Mouse (Mus musculus) kidney, postnatal 0 days (tissue): ENCODE data around the gene Gnaq. TPM values are rescaled to one million over a fixed set of nuclear protein-coding genes. Genes with fewer than 3 reads are reported as not detected.
"Not testable (repeated sequence)": the region's sequence is repeated elsewhere in the genome, so short reads cannot be mapped to it uniquely, and the experiment has no call there.

Experiments used
- ATAC-seq: fragments of 200-750 bp; cut with Nextera tagmentation; replicated peaks from 2 replicates; pipeline ENCODE4 v1.8.0; 2017; ENCODE audit warnings: low read depth, moderate number of reproducible peaks, moderate TSS enrichment, moderate library complexity; ENCODE audit not compliant: low FRiP score
- DNase-seq: peaks from one replicate; pipeline ENCODE4 v3.0.0-alpha.2; 2016; ENCODE audit warnings: low spot score
- H3K27ac ChIP-seq: fragments of 300-500 bp; sonication (generic); 2 replicates; pipeline ENCODE4 v1.5.1; 2014; ENCODE audit warnings: mild to moderate bottlenecking
- H3K27me3 ChIP-seq: fragments of 300-500 bp; sonication (generic); 2 replicates; pipeline ENCODE4 v1.6.1; 2014; ENCODE audit warnings: low read length, mixed read lengths; ENCODE audit not compliant: insufficient read depth
- H3K36me3 ChIP-seq: fragments of 300-500 bp; sonication (generic); 2 replicates; pipeline ENCODE4 v1.6.1; 2014; ENCODE audit warnings: low read length, mixed read lengths; ENCODE audit not compliant: insufficient read depth
- H3K4me1 ChIP-seq: fragments of 300-500 bp; sonication (generic); replicated peaks from 2 replicates; pipeline ENCODE4 v1.6.1; 2014; ENCODE audit warnings: antibody characterized with exemption, low read length, mixed read lengths; ENCODE audit not compliant: insufficient read depth
- H3K4me2 ChIP-seq: fragments of 300-500 bp; sonication (generic); 2 replicates; pipeline ENCODE4 v1.6.1; 2014; ENCODE audit warnings: mild to moderate bottlenecking, low read length, moderate library complexity, mixed read lengths
- H3K4me3 ChIP-seq: fragments of 300-500 bp; sonication (generic); replicated peaks from 2 replicates; pipeline ENCODE4 v1.5.1; 2014; ENCODE audit warnings: low read depth, low read length
- H3K9ac ChIP-seq: fragments of 300-500 bp; sonication (generic); 2 replicates; pipeline ENCODE4 v1.6.1; 2014; ENCODE audit warnings: low read depth, low read length
- H3K9me3 ChIP-seq: fragments of 300-500 bp; sonication (generic); replicated peaks from 2 replicates; pipeline ENCODE4 v1.6.1; 2016; ENCODE audit warnings: low read length, inconsistent platforms, mixed read lengths
- CTCF ChIP-seq: IDR thresholded peaks from 2 replicates; pipeline ENCODE4 v1.5.1; 2016; ENCODE audit warnings: antibody characterized with exemption, low read depth, mild to moderate bottlenecking, moderate library complexity
- WGBS: fragments of 180-500 bp; shearing (Covaris S2); extraction: QIAGEN DNeasy Blood & Tissue Kit; methylation state at CpG from one replicate; pipeline ENCODE4 v1.1.7; 2014; 5-methylcytosine and 5-hydroxymethylcytosine counted together
- polyA plus RNA-seq: library from polyadenylated mRNA; unstranded; fragments of >200 nt; fragmentation: Nextera tagmentation; extraction: Ambion mirVana; gene quantifications from 2 replicates; pipeline ENCODE4 v1.2.1, GENCODE M21; 2015

Gnaq gene
- polyA plus RNA-seq, 1 experiment from 2014 or later = 27.2 TPM

GRCm38 (mm10) chr19:16262340-16262739 lies 129.7 kb downstream of the Gnaq start:
- WGBS = 92% methylated on average over 4 of the region's 4 CpGs

DNA sequence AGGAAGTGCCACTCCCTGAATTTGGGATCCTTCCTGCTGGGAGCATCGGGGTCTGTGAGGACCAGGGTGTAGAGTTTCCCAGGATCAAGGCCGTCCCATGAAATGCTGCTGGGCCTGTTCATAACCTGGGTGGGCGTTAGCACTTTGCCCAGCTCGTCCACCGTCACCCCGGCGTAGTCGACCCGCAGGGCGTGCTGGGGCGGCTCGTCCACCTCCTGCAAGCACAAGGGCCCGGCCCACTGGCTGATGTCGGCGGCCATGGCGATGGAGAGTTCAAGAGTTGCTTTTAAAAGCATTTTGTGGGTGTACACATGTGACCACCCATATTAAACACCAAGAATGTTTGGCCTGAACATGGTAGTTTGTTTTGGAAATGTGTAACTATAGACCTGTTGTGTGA lies 134.7 kb downstream of the Gnaq start:
- H3K4me2 ChIP-seq, H3K36me3 ChIP-seq, DNase-seq, H3K9me3 ChIP-seq, H3K27ac ChIP-seq, H3K4me3 ChIP-seq, ATAC-seq, H3K9ac ChIP-seq, H3K4me1 ChIP-seq, H3K27me3 ChIP-seq: not testable (repeated sequence)
- WGBS = 90% methylated on average over 8 of the region's 16 CpGs

More at GRCm38 (mm10) chr19:16262340-16262739, 129.7 kb downstream of the Gnaq start:
- no peaks in the 10 kb centered on the region for H3K9me3 ChIP-seq
- no peak overlapping the region for H3K4me3 ChIP-seq
- no peak overlapping the region for H3K27ac ChIP-seq
- H3K27me3 ChIP-seq = no peaks in the 10 kb centered on the region
- 0 out of 2 replicates have a peak, but pooled peaks cover 4% of the 10 kb centered on the region for H3K4me1 ChIP-seq
- no peak overlapping the region for H3K4me2 ChIP-seq
- no peak for ATAC-seq
- no peak for TF ChIP-seq CTCF
- H3K9ac ChIP-seq = no peak overlapping the region
- DNase-seq = no peak
- H3K36me3 ChIP-seq = no peaks in the 10 kb centered on the region

- 79% methylated on average over 6 of the region's 6 CpGs for WGBS
- no peak for TF ChIP-seq CTCF
- H3K27ac ChIP-seq = no peak overlapping the region
- H3K4me1 ChIP-seq = peaks cover 7% of the 10 kb centered on the region; the same call in 1 of the 2 replicates
- no peaks in the 10 kb centered on the region for H3K27me3 ChIP-seq
- H3K4me2 ChIP-seq = no peak overlapping the region
- no peaks in the 10 kb centered on the region for H3K36me3 ChIP-seq
- no peak for DNase-seq
- no peak for ATAC-seq
- no peak overlapping the region for H3K4me3 ChIP-seq
- H3K9ac ChIP-seq = no peak overlapping the region
- H3K9me3 ChIP-seq = no peaks in the 10 kb centered on the region
Observed at GRCm38 (mm10) chr19:16270236-16270635, 137.6 kb downstream of the Gnaq start.

GRCm38 (mm10) chr19:16271002-16271401 lies 138.4 kb downstream of the Gnaq start:
- ATAC-seq (no peak), DNase-seq (no peak)
- Histone ChIP-seq H3K36me3 (no peaks in the 10 kb centered on the region), H3K27me3 (no peaks in the 10 kb centered on the region), H3K4me1 (peaks cover 7% of the 10 kb centered on the region; the same call in 1 of the 2 replicates), H3K9ac (no peak overlapping the region), H3K4me2 (no peak overlapping the region), H3K27ac (no peak overlapping the region), H3K4me3 (no peak overlapping the region), H3K9me3 (no peaks in the 10 kb centered on the region)
- 100% methylated on average over 1 of the region's 1 CpGs for WGBS
- no peak for TF ChIP-seq CTCF

- ATAC-seq = no peak
- peaks cover 7% of the 10 kb centered on the region; the same call in 1 of the 2 replicates for H3K4me1 ChIP-seq
- H3K9ac ChIP-seq = no peak overlapping the region
- no peak overlapping the region for H3K4me2 ChIP-seq
- no peak overlapping the region for H3K27ac ChIP-seq
- H3K9me3 ChIP-seq = no peaks in the 10 kb centered on the region
- no peak for TF ChIP-seq CTCF
- 67% methylated on average over 4 of the region's 4 CpGs for WGBS
- no peaks in the 10 kb centered on the region for H3K27me3 ChIP-seq
- H3K36me3 ChIP-seq = no peaks in the 10 kb centered on the region
- H3K4me3 ChIP-seq = no peak overlapping the region
- no peak for DNase-seq
Observed at GRCm38 (mm10) chr19:16273021-16273420, 140.4 kb downstream of the Gnaq start.

GRCm38 (mm10) chr19:16280231-16280630 lies 147.6 kb downstream of the Gnaq start:
- 84% methylated on average over 4 of the region's 4 CpGs for WGBS

More at GRCm38 (mm10) chr19:16280231-16280630, 147.6 kb downstream of the Gnaq start:
- no peak for ATAC-seq
- no peak overlapping the region for H3K9ac ChIP-seq
- no peak for TF ChIP-seq CTCF
- H3K9me3 ChIP-seq = no peaks in the 10 kb centered on the region
- peaks cover 12% of the 10 kb centered on the region; the same call in 1 of the 2 replicates for H3K4me1 ChIP-seq
- no peak overlapping the region for H3K4me3 ChIP-seq
- H3K27ac ChIP-seq = no peak overlapping the region
- no peaks in the 10 kb centered on the region for H3K36me3 ChIP-seq
- DNase-seq = no peak
- no peak overlapping the region for H3K4me2 ChIP-seq
- no peaks in the 10 kb centered on the region for H3K27me3 ChIP-seq
